Mouse (Mus musculus): ENCODE data around the gene Cpt1a.
A peak's percentile ranks its signal among the peaks of the same experiment; 100 is the strongest.

The Cpt1a gene

GRCm38 (mm10) chr19:3322261-3322969 is at the start of gene Cpt1a:
TSS of gene Cpt1a (plus strand) at chr19:3322334.
- peak; percentile 31 to 55 for DNase-seq

- DNase-seq = no peak
Observed at GRCm38 (mm10) chr19:3273331-3273730, 48.8 kb upstream of the Cpt1a start.

- no peak for DNase-seq
Observed at GRCm38 (mm10) chr19:3275744-3276365, 46.3 kb upstream of the Cpt1a start.

- no peak for DNase-seq
Observed at GRCm38 (mm10) chr19:3281886-3282285, 40.2 kb upstream of the Cpt1a start.

GRCm38 (mm10) chr19:3282572-3283467 is 39.3 kb upstream of the Cpt1a start, which contains the start of the genes Mrpl21 and Ighmbp2:
TSS of gene Mrpl21 (plus strand) at chr19:3282901.
TSS of gene Ighmbp2 (minus strand) at chr19:3283017.
- DNase-seq = peak; percentile 94 to 96

- peak; percentile 55 to 63 for DNase-seq
Observed at GRCm38 (mm10) chr19:3289006-3289405, 33.1 kb upstream of the Cpt1a start.

- DNase-seq = peak; percentile 58 to 71
Observed at GRCm38 (mm10) chr19:3292028-3292427, 30.1 kb upstream of the Cpt1a start.

GRCm38 (mm10) chr19:3292993-3293392 is 29.1 kb upstream of the Cpt1a start:
- DNase-seq = no peak

- no peak for DNase-seq
Observed at GRCm38 (mm10) chr19:3295245-3295644, 26.9 kb upstream of the Cpt1a start.

- DNase-seq = no peak
Observed at GRCm38 (mm10) chr19:3297034-3297433, 25.1 kb upstream of the Cpt1a start.

GRCm38 (mm10) chr19:3297775-3298174 is 24.4 kb upstream of the Cpt1a start:
- DNase-seq = no peak

- DNase-seq = no peak
Observed at GRCm38 (mm10) chr19:3304017-3304416, 18.1 kb upstream of the Cpt1a start.

- no peak for DNase-seq
Observed at GRCm38 (mm10) chr19:3307175-3307949, 14.8 kb upstream of the Cpt1a start.

GRCm38 (mm10) chr19:3319341-3319740 is 2.8 kb upstream of the Cpt1a start:
- no peak for DNase-seq

GRCm38 (mm10) chr19:3320086-3320485 is 2.0 kb upstream of the Cpt1a start:
- DNase-seq = no peak

- DNase-seq = no peak
Observed at GRCm38 (mm10) chr19:3320801-3321200, 1.3 kb upstream of the Cpt1a start.

- peak in 1 of 2 experiments; percentile 12 for DNase-seq
Observed at GRCm38 (mm10) chr19:3321617-3322016, 517 bp upstream of the Cpt1a start.

- DNase-seq = peak; percentile 59 to 79
Observed at GRCm38 (mm10) chr19:3323201-3323621, 1.1 kb downstream of the Cpt1a start.

GRCm38 (mm10) chr19:3323753-3324270 is 1.7 kb downstream of the Cpt1a start:
- DNase-seq = peak; percentile 45 to 64

- peak in 1 of 2 experiments; percentile 18 for DNase-seq
Observed at GRCm38 (mm10) chr19:3324271-3324811, 2.2 kb downstream of the Cpt1a start.

- peak; percentile 71 to 85 for DNase-seq
Observed at GRCm38 (mm10) chr19:3324931-3325711, 3.0 kb downstream of the Cpt1a start.

All from cerebellum, postnatal 25 days (tissue).